Mouse (Mus musculus) lung, postnatal 0 days (tissue): ENCODE measurements around the gene Itgb8.

ENCODE experiments used
- CTCF ChIP-seq: IDR thresholded peaks from 2 replicates; pipeline ENCODE4 v1.5.1; 2016; ENCODE audit warnings: antibody characterized with exemption, mild to moderate bottlenecking
- EP300 ChIP-seq: IDR thresholded peaks from 2 replicates; pipeline ENCODE4 v1.6.1; 2016; ENCODE audit warnings: antibody characterized with exemption, mild to moderate bottlenecking, control low read depth

GRCm38 (mm10) chr12:119157686-119158085 is 80.9 kb downstream of the Itgb8 start:
- TF ChIP-seq CTCF (no peak), EP300 (no peak)
